Mouse (Mus musculus) cerebellum, postnatal 25 days (tissue): ENCODE measurements around the gene Mmab.
A peak's percentile ranks its signal among the peaks of the same experiment; 100 is the strongest.

Source experiments
- DNase-seq, 2 experiments: peaks; one replicate each; pipeline ENCODE4 v3.0.0; 2021; ENCODE audit warnings: mixed read lengths in 2 of 2

Gene Mmab

DNA sequence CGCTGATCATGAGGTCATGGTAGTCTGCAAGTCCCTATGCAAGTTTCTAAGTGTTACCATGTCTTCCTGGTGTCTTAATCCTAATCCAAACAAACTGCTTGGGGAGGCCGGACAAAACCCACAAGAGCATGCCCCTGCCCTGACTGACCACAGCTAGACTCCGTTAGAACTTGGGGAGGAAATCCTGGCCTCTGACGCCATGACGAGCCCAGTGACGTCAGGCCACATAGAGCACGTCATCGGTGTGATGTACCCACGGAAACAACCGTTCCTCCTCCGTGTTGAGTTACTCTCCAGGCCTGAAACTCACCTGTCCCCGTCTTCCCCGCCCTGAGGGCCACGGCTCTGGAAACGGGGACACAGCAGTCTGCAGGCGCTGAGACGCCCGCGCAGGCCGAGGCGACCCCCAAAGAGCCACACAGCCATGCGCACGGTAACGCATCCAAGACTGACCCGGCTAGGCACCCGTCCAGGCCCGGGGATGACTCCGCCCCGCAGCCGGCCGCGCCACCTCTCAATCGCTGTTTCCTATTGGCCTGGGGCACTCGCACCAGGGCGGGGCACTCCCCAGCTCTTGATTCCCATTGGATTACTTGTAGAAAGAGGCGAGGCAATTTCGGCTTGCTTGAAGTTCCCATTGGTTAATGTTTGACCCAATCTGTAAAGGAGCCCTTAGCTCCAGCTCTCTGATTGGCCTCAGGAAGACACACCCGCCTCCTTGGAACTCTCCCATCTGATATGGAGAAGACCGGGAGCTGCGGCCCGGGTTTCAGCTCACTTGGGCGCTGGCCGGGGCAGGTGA is at the start of gene Mmab, which contains the start of gene Mvk:
Gene Mmab, minus strand, starts transcription at position 495 of the 802 bp plus-strand sequence.
Gene Mvk, plus strand, starts transcription at position 704 of the 802 bp plus-strand sequence.
- DNase-seq, result peak; percentile 99

DNA sequence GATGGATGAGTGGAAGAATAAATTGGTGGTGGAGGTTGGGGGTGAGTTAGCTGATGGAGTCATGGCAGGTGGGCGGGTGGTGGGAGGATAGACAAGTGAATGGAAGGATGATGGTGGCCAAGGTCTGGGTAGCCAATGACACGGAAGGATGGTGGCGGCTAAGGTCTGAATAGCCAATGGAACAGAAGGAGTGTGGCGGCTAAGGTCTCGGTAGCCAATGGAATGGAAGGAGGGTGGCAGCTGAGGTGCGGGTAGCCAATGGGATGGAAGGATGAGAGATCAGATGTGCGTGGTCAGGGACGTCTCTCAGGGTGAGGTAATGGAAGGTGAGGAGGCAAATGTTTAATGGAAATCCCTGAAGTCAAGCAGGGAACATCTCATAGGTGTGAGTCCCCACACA is 46.4 kb upstream of the Mmab start:
- no peak for DNase-seq

DNA sequence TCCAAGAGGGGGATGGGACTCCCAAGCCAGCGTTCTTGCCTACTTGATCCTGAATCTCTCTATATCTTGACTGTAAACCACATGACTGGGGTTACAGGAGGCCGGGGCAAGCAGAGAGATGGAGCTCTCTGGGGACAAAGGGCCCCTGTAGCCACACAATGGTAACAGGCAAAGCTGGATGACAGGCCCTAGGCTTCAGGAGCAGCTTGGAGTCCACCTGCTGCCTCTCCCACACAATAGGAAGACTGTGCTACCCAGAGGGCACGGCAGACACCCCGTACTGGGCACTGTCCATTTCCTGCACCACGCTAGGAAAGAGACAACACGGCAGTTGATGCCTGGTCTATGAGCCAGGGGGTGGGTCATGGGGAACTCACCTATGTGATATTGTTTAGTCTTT is 45.7 kb upstream of the Mmab start:
- no peak for DNase-seq

DNA sequence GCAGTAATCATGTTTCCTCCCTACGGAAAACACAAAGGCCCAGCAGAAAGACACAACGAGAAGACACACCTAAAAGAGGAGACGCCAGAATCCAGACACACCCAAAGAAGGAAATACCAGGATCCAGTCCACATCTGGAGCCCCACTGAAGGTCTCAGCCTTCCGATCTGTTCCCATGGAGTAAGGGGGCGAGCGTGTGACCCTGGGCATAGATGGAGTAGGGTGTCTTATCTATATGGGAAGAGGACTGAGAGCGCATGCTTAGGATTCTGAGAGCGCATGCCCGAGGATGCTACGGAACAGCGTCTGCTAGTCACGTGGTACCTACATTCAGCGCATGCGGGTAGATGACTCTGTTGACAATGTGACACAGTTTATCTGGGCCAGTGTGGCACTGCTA is 41.8 kb upstream of the Mmab start:
- DNase-seq, result no peak

DNA sequence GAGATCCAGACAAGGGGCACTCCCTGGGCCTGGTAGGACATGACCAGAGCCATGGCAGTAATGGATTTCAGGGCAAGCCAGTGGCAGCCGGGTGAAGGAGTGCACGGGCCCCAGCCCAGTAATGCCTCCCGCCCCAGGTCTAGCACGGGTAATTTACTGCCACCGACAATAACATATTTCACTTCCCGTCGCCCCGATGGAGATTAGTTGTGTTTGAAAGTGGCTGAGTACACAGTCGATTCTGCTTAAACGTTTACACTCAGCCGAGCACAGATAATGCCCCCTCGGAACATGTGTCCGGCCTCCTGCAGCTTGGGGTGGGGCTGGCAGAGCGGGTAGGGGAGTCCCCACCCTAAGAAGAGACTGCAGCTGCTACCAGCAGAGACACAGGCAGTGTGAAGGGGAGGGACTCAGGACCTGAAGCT is 38.7 kb upstream of the Mmab start:
- DNase-seq, result no peak

DNA sequence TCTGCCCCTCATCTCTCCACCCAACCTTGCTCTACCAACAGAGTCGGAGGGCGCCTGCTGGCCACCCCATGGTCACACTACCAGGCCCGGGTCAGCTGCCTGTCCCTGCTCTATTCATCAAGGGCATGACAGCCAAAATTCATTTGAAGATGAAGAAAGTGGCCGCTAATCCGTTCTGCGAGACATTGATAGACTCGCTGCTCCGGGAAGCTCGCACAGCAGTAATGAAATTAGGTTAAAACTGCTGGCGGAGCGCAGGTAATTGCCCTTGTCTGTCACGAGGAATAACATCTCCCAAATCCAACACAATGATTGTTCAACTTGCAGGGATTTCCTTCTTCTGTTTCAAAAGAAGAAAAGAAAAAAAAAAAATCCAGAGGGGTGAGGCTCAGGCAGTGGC is 34.4 kb upstream of the Mmab start:
- no peak for DNase-seq

DNA sequence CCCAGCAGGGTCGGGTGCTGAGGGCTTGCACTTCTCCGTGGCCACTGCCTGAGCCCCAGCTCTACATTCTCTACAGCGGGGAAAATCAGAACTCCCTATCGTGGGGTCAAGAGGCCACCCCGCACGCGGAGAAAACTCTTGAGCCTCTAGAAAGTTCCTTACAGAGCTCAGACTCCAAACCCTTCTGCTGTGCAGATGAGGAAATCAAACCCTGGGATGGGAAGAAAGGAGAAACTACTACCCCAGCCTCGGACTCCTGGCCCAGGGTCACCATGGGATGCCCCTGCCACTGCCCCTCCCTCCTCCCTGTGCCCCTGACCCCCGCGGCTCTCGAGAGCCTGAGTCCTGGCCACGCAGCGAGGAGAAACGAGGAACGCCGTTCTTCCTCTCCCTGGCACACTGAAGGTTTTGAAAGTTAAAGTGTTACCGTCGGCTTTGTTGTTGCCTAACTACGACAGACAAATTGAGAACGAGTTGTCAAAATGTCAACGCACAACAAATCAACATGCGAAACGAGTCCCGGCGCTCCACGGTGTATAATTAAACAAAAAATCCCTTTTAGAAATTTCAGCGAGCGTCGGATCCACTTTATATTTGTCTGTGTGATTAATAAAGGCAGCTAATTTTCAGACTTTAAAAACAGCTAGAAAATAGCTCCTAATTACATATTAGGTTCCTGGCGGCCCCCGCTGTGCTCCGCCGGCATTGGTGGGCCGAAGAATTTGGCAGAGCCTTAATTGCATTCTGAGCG is 31.1 kb upstream of the Mmab start:
- DNase-seq, result no peak

DNA sequence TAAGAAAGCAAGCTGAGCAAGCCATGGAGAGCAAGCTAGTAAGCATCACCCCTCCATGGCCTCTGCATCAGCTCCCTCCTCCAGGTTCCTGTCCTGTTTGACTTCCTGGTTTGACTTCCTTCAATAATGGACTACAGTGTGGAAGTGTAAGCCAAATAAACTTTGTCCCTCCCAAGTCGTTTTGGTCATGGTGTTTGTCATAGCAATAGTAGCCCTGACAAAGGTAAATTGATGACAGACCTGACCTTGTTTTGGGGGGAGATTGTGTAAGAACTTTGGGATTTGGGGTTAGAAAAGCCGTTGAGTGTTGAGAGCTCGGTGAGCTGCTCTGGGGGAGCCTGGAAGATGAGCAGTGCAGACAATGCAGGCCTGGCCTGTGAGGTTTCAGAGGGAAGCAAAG is 26.5 kb upstream of the Mmab start:
- no peak for DNase-seq

DNA sequence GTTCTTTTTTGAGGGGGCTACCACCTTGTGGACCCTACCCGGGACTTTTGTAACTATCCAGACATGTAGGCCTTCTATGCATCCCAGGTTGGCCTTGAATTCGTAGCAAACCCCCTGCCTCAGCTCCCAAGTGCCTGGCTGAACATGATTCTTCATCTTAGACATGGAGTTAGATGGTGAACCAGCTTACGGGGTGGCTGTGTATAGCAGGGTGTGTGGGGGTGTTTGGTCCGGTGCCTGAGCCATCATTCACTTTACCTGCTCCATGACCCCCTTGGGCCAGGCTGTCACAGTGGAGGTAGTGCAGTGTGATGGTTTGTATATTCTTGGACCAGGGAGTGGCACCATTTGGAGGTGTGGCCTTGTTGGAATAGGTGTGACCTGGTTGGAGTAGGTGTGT is 24.1 kb upstream of the Mmab start:
- no peak for DNase-seq

DNA sequence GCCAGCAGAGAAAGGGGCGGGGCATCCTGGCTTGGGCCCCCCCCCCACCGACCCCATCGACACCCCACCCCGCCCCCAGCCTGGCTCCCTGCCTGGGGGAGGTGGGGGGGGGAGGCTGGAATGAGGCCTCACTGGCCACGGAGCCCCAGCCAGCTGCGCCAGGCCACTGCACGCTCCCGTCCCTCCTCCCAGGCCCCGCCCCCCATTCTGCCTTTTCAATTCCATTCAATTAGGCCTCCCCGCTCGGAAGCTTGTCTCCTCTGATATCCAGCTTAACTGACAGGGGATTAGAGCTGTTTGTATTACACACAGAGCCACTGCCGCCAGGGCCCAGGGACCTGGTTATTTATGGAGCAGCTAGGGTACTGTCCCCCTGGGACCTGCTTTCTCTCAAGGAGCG is 23.6 kb upstream of the Mmab start:
- peak in 1 of 2 experiments; percentile 67 for DNase-seq

DNA sequence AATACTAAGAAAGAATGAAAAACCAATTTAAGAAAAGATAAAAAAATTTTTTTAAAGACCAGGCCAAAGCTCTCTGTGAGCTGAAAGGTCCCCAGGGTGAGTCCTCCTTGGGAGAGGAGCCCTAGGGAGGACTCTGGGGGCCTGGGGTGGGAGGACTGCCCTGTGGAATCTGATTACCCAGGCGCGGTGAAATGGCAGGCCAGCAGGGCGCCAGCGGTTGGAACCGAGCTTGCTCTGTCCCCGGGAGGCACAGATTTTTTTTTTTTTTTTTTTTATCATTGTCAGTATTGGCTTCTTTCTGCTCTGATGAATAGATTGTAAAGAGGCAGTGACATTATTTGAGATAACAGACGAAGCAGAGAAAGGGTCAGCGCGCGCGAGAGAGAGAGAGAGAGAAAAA is 23.2 kb upstream of the Mmab start:
- no peak for DNase-seq

DNA sequence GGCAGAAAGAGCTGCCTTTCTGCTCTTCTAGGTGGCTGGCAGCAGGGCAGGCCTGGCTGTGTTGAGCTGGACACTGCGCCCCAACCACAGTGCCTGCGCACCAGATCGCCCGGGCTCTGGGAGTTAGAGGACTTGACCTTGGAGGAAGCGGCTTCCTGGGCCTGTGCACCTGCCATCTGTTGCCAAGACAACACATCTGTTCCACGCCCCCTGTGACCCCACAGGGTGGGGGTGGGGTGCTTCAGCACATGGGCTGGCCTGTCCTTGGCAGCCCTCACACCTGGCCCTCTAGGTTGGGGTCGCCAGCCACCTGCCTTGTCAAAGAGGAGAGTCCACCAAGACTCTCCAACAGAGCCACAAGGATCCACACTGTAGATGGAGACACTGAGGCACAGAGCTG is 21.8 kb upstream of the Mmab start:
- no peak for DNase-seq

DNA sequence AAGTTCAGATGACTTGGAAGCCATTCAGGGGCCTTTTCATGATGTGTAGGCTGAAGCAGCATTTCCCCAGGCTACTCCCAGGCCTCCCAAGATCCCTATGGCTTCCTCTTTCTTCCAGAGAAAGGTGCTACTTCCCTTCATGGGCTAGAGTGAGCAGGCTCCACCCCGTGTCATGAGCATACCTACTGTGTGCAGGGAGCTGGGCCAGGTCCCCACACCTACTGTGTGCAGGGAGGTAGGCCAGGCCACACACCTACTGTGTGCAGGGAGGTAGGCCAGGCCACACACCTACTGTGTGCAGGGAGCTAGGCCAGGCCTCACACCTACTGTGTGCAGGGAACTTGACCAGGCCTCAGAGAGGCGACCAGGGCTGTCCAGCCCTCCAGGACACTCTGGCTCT is 20.7 kb upstream of the Mmab start:
- no peak for DNase-seq

DNA sequence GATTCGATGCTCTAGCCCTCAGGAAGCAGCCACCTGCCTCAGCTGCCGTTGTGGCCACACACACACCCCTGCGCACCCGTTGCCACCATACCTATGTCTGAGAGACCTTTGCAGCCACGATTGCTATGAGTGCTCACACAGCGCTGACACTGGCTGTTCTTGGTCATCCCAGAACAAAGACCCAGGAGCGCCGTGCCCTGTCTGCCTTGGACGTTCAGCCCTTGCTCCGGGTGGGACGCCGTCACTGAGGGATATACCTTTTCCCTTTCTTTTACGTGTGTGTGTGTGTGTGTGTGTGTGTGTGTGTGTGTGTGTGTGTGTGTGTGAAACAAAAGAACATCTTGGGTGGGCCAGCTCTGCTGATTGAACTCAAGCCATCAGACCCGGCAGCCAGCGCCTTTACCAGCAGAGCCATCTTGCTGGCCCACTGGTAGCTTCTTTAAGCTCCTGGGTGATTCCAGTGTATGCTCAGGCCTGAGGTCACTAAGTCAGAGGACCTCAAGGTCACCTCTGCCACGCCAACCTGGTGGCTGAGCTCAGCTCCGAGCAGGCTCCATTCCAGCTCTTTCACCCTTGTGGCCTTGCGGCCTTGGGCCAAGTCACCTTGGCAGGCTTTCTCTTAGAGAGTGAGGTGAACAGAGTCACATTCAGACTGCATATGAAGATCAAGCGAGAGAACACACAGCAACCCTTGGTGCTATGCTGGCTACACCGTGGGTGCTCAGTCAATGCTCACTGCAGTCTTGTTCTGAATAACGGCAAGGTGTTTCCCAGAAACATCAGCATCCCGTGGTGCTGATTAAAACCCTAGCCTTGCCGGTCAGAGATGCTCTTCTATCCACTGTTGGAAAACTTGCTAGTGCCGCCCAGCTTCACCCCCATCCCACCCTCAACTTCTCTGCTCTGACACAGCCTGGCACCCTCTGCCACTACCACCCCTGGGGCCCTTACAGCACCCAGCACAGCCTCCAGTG is 18.5 kb upstream of the Mmab start:
- no peak for DNase-seq

DNA sequence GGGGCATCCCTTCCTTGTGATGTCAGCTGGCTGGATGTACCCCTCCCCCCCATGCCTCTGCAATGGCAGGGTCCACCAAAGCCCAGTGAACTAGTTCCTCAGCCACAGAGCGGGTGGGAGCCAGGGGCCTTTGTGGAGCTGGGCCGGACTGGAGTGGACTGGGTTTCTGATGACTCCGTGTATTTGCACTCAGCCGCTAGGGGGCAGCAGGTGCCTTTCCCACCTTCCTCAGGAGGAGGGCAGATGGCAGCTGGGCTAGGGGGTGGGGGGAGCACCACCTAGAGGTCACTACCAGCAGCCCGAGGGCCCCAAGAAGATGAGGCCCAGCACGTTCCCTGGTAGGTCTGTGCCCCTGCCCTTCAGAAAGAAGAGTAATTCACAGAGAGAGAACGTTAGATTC is 17.4 kb upstream of the Mmab start:
- peak; percentile 82 to 90 for DNase-seq

DNA sequence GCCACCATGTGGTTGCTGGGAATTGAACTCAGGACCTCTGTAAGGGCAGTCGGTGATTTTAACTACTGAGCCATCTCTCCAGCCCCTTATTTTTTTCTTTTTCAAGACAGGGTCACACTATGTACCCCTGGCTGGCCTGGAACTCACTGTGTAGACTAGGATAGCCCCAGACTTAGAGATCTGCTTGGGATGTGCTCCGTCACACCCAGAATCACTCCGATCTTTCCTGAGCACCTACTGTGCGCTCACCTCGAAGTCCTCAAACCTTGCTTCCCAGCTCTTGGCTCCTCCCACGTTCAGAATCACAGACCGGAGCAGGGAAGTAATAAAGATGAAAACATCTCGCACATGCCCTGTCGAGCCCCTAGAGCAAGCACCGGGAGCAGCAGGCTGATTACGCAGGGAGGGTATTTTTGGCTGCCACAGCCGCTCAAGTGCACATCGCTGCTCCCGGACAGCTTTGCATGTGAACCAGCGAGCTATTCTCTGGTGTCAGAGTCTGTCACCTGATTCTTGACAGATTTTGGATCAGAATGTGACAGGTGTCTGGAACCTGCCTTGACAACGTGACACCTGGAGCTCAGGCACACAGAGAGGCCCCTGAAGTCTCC is 13.2 kb upstream of the Mmab start:
- no peak for DNase-seq

DNA sequence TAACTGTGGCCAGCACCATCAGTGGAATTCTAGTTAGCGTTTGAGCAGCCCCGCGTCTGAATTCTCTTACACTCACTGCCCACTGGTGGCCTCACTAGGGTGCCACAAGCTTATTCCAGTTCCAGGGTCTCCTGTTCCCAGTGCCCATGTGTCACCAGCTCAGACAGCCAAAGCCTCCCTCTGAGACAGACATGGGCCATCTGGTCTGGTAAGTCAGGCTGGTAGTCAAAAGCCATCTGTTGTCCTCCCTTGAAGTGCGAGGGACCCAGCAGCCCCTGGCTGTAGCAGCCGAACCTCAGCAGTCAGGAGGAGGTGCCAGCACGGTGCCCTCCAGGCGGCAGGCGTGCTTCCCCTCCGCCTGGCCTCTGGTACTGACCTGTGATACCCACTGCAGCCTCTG is 12.4 kb upstream of the Mmab start:
- DNase-seq, result peak; percentile 84 to 86

DNA sequence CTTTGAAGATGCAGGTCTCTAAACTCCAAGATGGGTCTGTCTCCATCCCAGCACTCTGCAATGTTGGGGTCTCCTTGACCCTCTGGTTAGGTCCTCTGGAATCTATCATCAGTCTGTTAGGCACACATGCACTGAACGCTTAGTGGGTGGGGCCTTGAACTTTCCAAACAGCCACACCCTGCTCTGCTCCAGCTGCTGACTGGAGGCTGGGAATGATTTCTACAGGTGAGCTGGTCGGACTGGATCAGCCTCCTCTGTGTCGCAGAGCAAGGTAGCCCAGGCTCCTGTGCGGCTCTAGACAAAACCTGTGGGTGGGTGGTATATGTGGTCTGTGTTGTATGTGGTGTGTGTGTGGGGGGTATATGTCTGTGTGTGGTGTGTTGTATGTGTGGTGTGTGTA is 5.2 kb upstream of the Mmab start:
- no peak for DNase-seq

DNA sequence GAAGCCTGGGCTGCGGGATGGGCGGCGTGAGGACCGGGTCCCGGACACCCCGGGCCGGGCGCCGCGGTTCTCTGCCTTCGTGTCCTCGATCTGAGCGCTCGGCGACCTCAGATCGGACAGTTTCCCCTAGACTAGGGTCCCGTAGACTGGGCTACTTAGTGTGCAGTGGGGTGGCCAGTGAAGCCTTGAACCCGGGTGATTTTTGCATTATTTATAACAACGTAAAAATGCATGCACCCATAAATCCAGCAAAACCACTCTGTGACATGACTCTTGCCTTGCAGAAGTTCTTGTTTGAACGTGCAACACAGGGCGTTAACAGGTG is 470 bp upstream of the Mmab start:
- no peak for DNase-seq

DNA sequence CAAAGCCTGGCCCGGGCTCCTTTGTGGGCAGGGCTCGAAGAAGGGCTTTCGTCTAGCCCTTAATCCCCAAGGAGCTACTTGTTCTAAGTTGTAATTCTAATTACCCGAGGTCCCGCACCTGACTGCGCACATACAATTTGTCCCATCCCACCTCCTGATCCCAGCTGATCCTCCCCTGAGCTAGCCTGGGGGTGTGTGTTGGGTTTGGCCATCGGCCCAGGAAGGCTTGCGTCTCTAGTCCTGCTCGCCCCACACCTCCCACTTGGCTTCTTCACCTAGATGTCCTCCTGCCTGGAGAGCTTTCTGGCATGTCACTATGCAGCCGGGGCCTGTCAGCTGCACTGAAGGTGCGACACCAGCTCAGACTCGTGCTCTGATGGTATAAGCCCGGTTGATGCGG is 8.3 kb downstream of the Mmab start:
- no peak for DNase-seq

DNA sequence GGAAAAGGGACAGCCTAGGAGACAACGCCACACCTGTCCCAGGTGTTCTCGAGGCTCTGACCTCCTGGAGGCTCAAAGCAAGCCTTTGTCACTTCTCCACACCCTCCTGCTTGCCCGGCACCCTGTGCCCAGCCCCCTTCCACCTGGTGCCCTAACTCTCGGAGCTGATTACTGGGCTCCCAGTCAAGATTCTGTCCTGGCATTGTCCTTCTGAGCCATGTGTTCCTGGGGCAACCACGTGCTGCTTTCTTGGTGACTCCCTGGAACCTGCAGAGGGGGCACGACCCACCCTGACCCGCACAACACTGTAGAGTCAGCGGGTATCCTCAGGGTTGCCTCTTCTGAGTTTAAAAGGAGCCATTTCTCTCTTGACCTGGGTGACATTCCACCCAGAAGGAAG is 9.5 kb downstream of the Mmab start:
- DNase-seq, result no peak

DNA sequence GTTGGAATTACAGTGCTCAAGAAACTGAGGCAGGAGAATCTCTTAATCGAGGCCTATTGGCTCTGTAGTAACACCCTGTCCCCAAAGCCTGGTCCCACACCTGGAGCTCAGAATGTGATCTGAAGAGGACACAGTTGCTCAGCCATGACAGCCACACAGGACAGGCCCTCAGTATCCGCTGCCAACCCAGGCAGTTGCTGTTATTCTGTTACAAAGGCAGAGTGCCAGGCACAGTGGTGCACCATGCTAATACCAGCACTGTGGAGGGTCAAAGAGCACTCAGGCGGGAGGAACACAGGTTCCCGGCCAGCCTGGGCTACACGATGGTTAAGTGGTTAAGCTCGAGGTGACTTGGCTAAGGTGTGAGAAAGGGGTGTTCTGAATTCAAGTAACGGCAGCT is 14.1 kb downstream of the Mmab start:
- no peak for DNase-seq

DNA sequence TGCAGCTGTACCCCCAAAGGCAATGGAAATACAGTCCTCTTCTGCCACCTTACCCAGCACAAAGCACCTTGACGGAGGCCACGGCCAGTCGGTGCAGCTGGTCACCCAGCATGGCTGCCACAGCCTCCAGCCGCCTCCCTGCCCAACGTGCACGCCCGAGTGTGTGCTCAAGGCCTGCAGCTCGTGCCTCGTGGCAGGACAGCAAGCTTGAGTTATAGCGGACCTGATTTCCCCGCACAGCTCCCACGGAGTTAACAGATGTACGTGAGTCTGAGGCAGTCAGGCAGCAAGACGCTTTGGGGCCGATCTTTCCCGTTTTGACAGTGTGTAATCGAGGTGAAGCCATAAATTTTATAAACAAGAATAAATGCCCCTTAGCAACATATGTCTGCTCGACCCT is 15.2 kb downstream of the Mmab start:
- DNase-seq, result peak in 1 of 2 experiments; percentile 44
